Mouse (Mus musculus) midbrain, embryonic 15.5 days (tissue): ENCODE data around the gene Gca. TPM values are rescaled to one million over a fixed set of nuclear protein-coding genes. Genes with fewer than 3 reads are reported as not detected.

Source experiments
- ATAC-seq: fragments of 200-750 bp; cut with Nextera tagmentation; replicated peaks from 2 replicates; pipeline ENCODE4 v1.8.0; 2017; ENCODE audit warnings: moderate TSS enrichment
- H3K27ac ChIP-seq: fragments of 300-500 bp; sonication (generic); 2 replicates; pipeline ENCODE4 v1.5.1; 2015; ENCODE audit warnings: mild to moderate bottlenecking, inconsistent platforms
- H3K27me3 ChIP-seq: fragments of 300-500 bp; sonication (generic); replicated peaks from 2 replicates; pipeline ENCODE4 v1.6.1; 2015; ENCODE audit warnings: inconsistent platforms
- H3K36me3 ChIP-seq: fragments of 300-500 bp; sonication (generic); replicated peaks from 2 replicates; pipeline ENCODE4 v1.6.1; 2015; ENCODE audit warnings: inconsistent platforms
- H3K4me1 ChIP-seq: fragments of 300-500 bp; sonication (generic); 2 replicates; pipeline ENCODE4 v1.6.1; 2015; ENCODE audit warnings: inconsistent platforms
- H3K4me2 ChIP-seq: fragments of 300-500 bp; sonication (generic); 2 replicates; pipeline ENCODE4 v1.6.1; 2015; ENCODE audit warnings: inconsistent platforms, mild to moderate bottlenecking, moderate library complexity
- H3K4me3 ChIP-seq: fragments of 300-500 bp; sonication (generic); 2 replicates; pipeline ENCODE4 v1.5.1; 2015; ENCODE audit warnings: mild to moderate bottlenecking, inconsistent platforms
- H3K9ac ChIP-seq: fragments of 300-500 bp; sonication (generic); 2 replicates; pipeline ENCODE4 v1.6.1; 2015; ENCODE audit warnings: mild to moderate bottlenecking, inconsistent platforms
- H3K9me3 ChIP-seq: fragments of 300-500 bp; sonication (generic); 2 replicates; pipeline ENCODE4 v1.6.1; 2016; ENCODE audit warnings: inconsistent platforms
- WGBS: fragments of 180-500 bp; shearing (Covaris S2); methylation state at CpG from one replicate; pipeline ENCODE4 v1.1.7; 2015; ENCODE audit warnings: mixed read lengths; 5-methylcytosine and 5-hydroxymethylcytosine counted together
- polyA plus RNA-seq: library from polyadenylated mRNA; unstranded; fragments of >200 nt; fragmentation: Nextera tagmentation; extraction: Ambion mirVana; gene quantifications from 2 replicates; pipeline ENCODE4 v1.2.1, GENCODE M21; 2015

Gene Gca
- polyA plus RNA-seq, 1 experiment from 2014 or later: 2.7 TPM

GRCm38 (mm10) chr2:62743098-62743497 is 79.0 kb downstream of the Gca start:
- Histone ChIP-seq H3K27me3 (no peaks in the 10 kb centered on the region), H3K36me3 (no peaks in the 10 kb centered on the region), H3K4me3 (no peak overlapping the region), H3K27ac (no peak overlapping the region), H3K4me2 (no peak overlapping the region), H3K9ac (no peak overlapping the region), H3K9me3 (no peaks in the 10 kb centered on the region), H3K4me1 (no peaks in the 10 kb centered on the region)
- 74% methylated on average over 2 of the region's 2 CpGs for WGBS
- no peak for ATAC-seq

Other genes starting within 250 kb of the Gca start
- gene Gcg, start 180.6 kb upstream of the Gca start, polyA plus RNA-seq: 0.37 and 0.68 TPM in 2 replicates
- 0.50 and 0.88 TPM in 2 replicates for gene Fap, start 90.2 kb upstream of the Gca start, polyA plus RNA-seq
- 0.93 and 0.97 TPM in 2 replicates for gene Ifih1, start 18.0 kb upstream of the Gca start, polyA plus RNA-seq